Comparison of ENCODE assay signal across 10 mouse cellular contexts in the genomic region with DNA sequence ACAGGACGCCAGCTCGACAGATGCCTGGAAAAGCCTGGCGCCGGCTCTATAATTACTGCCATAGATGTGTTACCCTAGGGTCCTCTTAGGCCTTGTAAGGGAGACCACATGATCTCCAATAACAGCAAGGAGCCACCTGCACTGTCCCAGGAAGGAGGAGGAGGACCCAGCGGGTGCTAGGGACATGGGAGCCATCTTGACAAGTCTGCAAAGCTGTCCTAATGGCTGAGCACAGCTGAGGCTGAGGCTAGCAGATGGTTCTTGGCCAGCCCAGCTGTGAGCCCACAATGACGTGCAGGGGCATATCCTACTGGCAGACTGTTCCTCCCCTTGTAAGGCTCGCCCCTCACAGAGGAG. TPM values are rescaled to one million over a fixed set of nuclear protein-coding genes. Genes with fewer than 3 reads are reported as not detected.
DNase-seq lines count a peak whose midpoint lies in the region; ATAC-seq lines count a peak whose summit lies in the region.
"Had no signal": no experiment of that assay in that cellular context is flagged by ENCODE, and none has a peak within 500 bp of the region (broad histone marks: within the 10 kb centered on the region; RNA-seq: fewer than 3 reads in every experiment).

No protein-coding gene starts in this region.

- peak; percentile 34; the same call in 1 of the 2 replicates for ATAC-seq in forebrain, embryonic 12.5 days (ENCODE audit: low FRiP score)
- no peak for ATAC-seq in forebrain, embryonic 15.5 days (replicated peaks)
- 0 out of 2 replicates have a peak, but pooled peaks have one; percentile 16 for ATAC-seq in midbrain, embryonic 11.5 days (ENCODE audit: low FRiP score)
- ATAC-seq in midbrain, embryonic 15.5 days (replicated peaks): no peak
- no peak for ATAC-seq in liver, embryonic 13.5 days (ENCODE audit: low read depth)
- ATAC-seq in stomach, embryonic 14.5 days (ENCODE audit: insufficient number of reproducible peaks, insufficient read depth, low FRiP score, low read depth): no peak

- H3K36me3 ChIP-seq in forebrain, embryonic 12.5 days (replicated peaks): no peaks in the 10 kb centered on the region
- H3K36me3 ChIP-seq in forebrain, embryonic 15.5 days: no peaks in the 10 kb centered on the region
- no peaks in the 10 kb centered on the region for H3K36me3 ChIP-seq in midbrain, embryonic 11.5 days (ENCODE audit: control insufficient read depth, insufficient read depth, low read length)
- no peaks in the 10 kb centered on the region for H3K36me3 ChIP-seq in midbrain, embryonic 15.5 days (replicated peaks)
- H3K36me3 ChIP-seq in liver, embryonic 13.5 days: peaks cover 21% of the 10 kb centered on the region
- no peaks in the 10 kb centered on the region for H3K36me3 ChIP-seq in stomach, embryonic 14.5 days (ENCODE audit: control insufficient read depth, insufficient read depth, low read length)
- H3K36me3 ChIP-seq: heart, embryonic 15.5 days had no signal

- no peak overlapping the region for H3K4me3 ChIP-seq in forebrain, embryonic 12.5 days (replicated peaks)
- no peak overlapping the region for H3K4me3 ChIP-seq in forebrain, embryonic 15.5 days
- H3K4me3 ChIP-seq in midbrain, embryonic 11.5 days (ENCODE audit: low read depth, low read length): no peak overlapping the region
- no peak overlapping the region for H3K4me3 ChIP-seq in midbrain, embryonic 15.5 days
- peak overlapping the region; percentile 56; the same call in 1 of the 2 replicates for H3K4me3 ChIP-seq in liver, embryonic 13.5 days (replicated peaks)
- no peak overlapping the region for H3K4me3 ChIP-seq in stomach, embryonic 14.5 days (ENCODE audit: low read depth, low read length)
- H3K4me3 ChIP-seq: forebrain, embryonic 13.5 days; heart, embryonic 15.5 days had no signal

- no peaks in the 10 kb centered on the region for H3K9me3 ChIP-seq in forebrain, embryonic 12.5 days
- no peaks in the 10 kb centered on the region for H3K9me3 ChIP-seq in forebrain, embryonic 15.5 days
- H3K9me3 ChIP-seq in midbrain, embryonic 11.5 days (ENCODE audit: control insufficient read depth, low read length): no peaks in the 10 kb centered on the region
- H3K9me3 ChIP-seq in midbrain, embryonic 15.5 days: no peaks in the 10 kb centered on the region
- H3K9me3 ChIP-seq in liver, embryonic 13.5 days (replicated peaks): no peaks in the 10 kb centered on the region
- H3K9me3 ChIP-seq in stomach, embryonic 14.5 days (ENCODE audit: control insufficient read depth, low read depth, low read length): no peaks in the 10 kb centered on the region
- H3K9me3 ChIP-seq: forebrain, embryonic 13.5 days; heart, embryonic 15.5 days had no signal

- H3K27me3 ChIP-seq in forebrain, embryonic 12.5 days: peaks cover 29% of the 10 kb centered on the region
- H3K27me3 ChIP-seq in forebrain, embryonic 15.5 days: no peaks in the 10 kb centered on the region
- peaks cover 4% of the 10 kb centered on the region; the same call in 1 of the 2 replicates for H3K27me3 ChIP-seq in midbrain, embryonic 11.5 days (ENCODE audit: control insufficient read depth, insufficient read depth, low read length)
- H3K27me3 ChIP-seq in midbrain, embryonic 15.5 days (replicated peaks): no peaks in the 10 kb centered on the region
- H3K27me3 ChIP-seq in liver, embryonic 13.5 days: peaks cover 3% of the 10 kb centered on the region; the same call in 1 of the 2 replicates
- H3K27me3 ChIP-seq in stomach, embryonic 14.5 days (ENCODE audit: control insufficient read depth, insufficient read depth, low read length): no peaks in the 10 kb centered on the region

- 70% methylated on average over 7 of the region's 7 CpGs for WGBS in forebrain, embryonic 12.5 days
- 72% methylated on average over 7 of the region's 7 CpGs for WGBS in forebrain, embryonic 15.5 days
- 73% methylated on average over 7 of the region's 7 CpGs for WGBS in midbrain, embryonic 11.5 days
- WGBS in midbrain, embryonic 15.5 days: 53% methylated on average over 7 of the region's 7 CpGs
- 65% methylated on average over 7 of the region's 7 CpGs for WGBS in liver, embryonic 13.5 days (ENCODE audit: insufficient replicate concordance)
- 71% methylated on average over 7 of the region's 7 CpGs for WGBS in stomach, embryonic 14.5 days

- H3K4me2 ChIP-seq in forebrain, embryonic 12.5 days: no peak overlapping the region
- no peak overlapping the region for H3K4me2 ChIP-seq in forebrain, embryonic 15.5 days (replicated peaks)
- no peak overlapping the region for H3K4me2 ChIP-seq in midbrain, embryonic 11.5 days
- no peak overlapping the region for H3K4me2 ChIP-seq in midbrain, embryonic 15.5 days
- H3K4me2 ChIP-seq in liver, embryonic 13.5 days: peak overlapping the region; percentile 57
- peak overlapping the region; percentile 4; the same call in 1 of the 2 replicates for H3K4me2 ChIP-seq in stomach, embryonic 14.5 days (replicated peaks; ENCODE audit: low read depth, low read length)

- H3K9ac ChIP-seq in forebrain, embryonic 12.5 days: no peak overlapping the region
- H3K9ac ChIP-seq in forebrain, embryonic 15.5 days (replicated peaks): no peak overlapping the region
- H3K9ac ChIP-seq in midbrain, embryonic 11.5 days (ENCODE audit: low read length): no peak overlapping the region
- no peak overlapping the region for H3K9ac ChIP-seq in midbrain, embryonic 15.5 days
- peak overlapping the region; percentile 17; the same call in 1 of the 2 replicates for H3K9ac ChIP-seq in liver, embryonic 13.5 days
- no peak overlapping the region for H3K9ac ChIP-seq in stomach, embryonic 14.5 days (replicated peaks; ENCODE audit: low read depth, low read length)
- H3K9ac ChIP-seq: forebrain, embryonic 13.5 days; heart, embryonic 15.5 days had no signal

- H3K4me1 ChIP-seq in forebrain, embryonic 12.5 days: peaks cover 17% of the 10 kb centered on the region
- no peaks in the 10 kb centered on the region for H3K4me1 ChIP-seq in forebrain, embryonic 15.5 days
- peaks cover 3% of the 10 kb centered on the region for H3K4me1 ChIP-seq in midbrain, embryonic 11.5 days (ENCODE audit: control insufficient read depth, insufficient read depth, low read length)
- no peaks in the 10 kb centered on the region; the same call in 1 of the 2 replicates for H3K4me1 ChIP-seq in midbrain, embryonic 15.5 days
- peaks cover 43% of the 10 kb centered on the region for H3K4me1 ChIP-seq in liver, embryonic 13.5 days (replicated peaks)
- peaks cover 22% of the 10 kb centered on the region for H3K4me1 ChIP-seq in stomach, embryonic 14.5 days (ENCODE audit: control insufficient read depth, insufficient read depth, low read length)

- H3K27ac ChIP-seq in forebrain, embryonic 12.5 days: no peak overlapping the region
- H3K27ac ChIP-seq in forebrain, embryonic 15.5 days (replicated peaks): no peak overlapping the region
- H3K27ac ChIP-seq in midbrain, embryonic 11.5 days (ENCODE audit: low read depth, low read length): no peak overlapping the region
- no peak overlapping the region for H3K27ac ChIP-seq in midbrain, embryonic 15.5 days
- H3K27ac ChIP-seq in liver, embryonic 13.5 days: no peak overlapping the region
- no peak overlapping the region; the same call in 1 of the 2 replicates for H3K27ac ChIP-seq in stomach, embryonic 14.5 days (ENCODE audit: low read length)
- H3K27ac ChIP-seq: forebrain, embryonic 13.5 days had no signal

- DNase-seq in midbrain, embryonic 11.5 days (ENCODE audit: low spot score, missing footprints): no peak
- DNase-seq in liver, embryonic 13.5 days: no peak
- no peak for DNase-seq in thymus, postnatal 4 days
- no peak for DNase-seq in heart, adult 11 months

RNA-seq across cellular contexts. Expression of a gene that starts 5.9 kb away (rescaled TPM):
- 0.13 and 0.65 TPM in 2 replicates for polyA plus RNA-seq in forebrain, embryonic 12.5 days (2016; fragmentation: Nextera tagmentation; extraction: Ambion mirVana)
- 0.19 and 0.22 TPM in 2 replicates for polyA plus RNA-seq in forebrain, embryonic 15.5 days (2015; fragmentation: Nextera tagmentation; extraction: Ambion mirVana)
- polyA plus RNA-seq in midbrain, embryonic 11.5 days (2014; fragmentation: Nextera tagmentation; extraction: Ambion mirVana): 0.21 and 0.26 TPM in 2 replicates
- polyA plus RNA-seq in midbrain, embryonic 15.5 days (2015; fragmentation: Nextera tagmentation; extraction: Ambion mirVana): 0.28 and 0.34 TPM in 2 replicates
- polyA plus RNA-seq in liver, embryonic 13.5 days (2015; fragmentation: Nextera tagmentation; extraction: Ambion mirVana): 13.0 and 14.8 TPM in 2 replicates
- 2.3 and 3.7 TPM in 2 replicates for polyA plus RNA-seq in stomach, embryonic 14.5 days (2014; fragmentation: Nextera tagmentation; extraction: Ambion mirVana)

RNA-seq across cellular contexts. Expression of a gene that starts 6.6 kb away (rescaled TPM):
- 14.6 and 15.4 TPM in 2 replicates for polyA plus RNA-seq in forebrain, embryonic 12.5 days (2016; fragmentation: Nextera tagmentation; extraction: Ambion mirVana)
- 15.7 and 17.9 TPM in 2 replicates for polyA plus RNA-seq in forebrain, embryonic 15.5 days (2015; fragmentation: Nextera tagmentation; extraction: Ambion mirVana)
- 18.9 and 20.3 TPM in 2 replicates for polyA plus RNA-seq in midbrain, embryonic 11.5 days (2014; fragmentation: Nextera tagmentation; extraction: Ambion mirVana)
- 53.0 and 60.5 TPM in 2 replicates for polyA plus RNA-seq in midbrain, embryonic 15.5 days (2015; fragmentation: Nextera tagmentation; extraction: Ambion mirVana)
- polyA plus RNA-seq in liver, embryonic 13.5 days (2015; fragmentation: Nextera tagmentation; extraction: Ambion mirVana): 0.05 TPM in 1 of 2 replicates, not detected in the other
- polyA plus RNA-seq in stomach, embryonic 14.5 days (2014; fragmentation: Nextera tagmentation; extraction: Ambion mirVana): 1.5 and 2.2 TPM in 2 replicates

RNA-seq across cellular contexts. Expression of a gene that starts 45.2 kb away (rescaled TPM):
- polyA plus RNA-seq in forebrain, embryonic 12.5 days (2016; fragmentation: Nextera tagmentation; extraction: Ambion mirVana): 13.9 and 14.0 TPM in 2 replicates
- 14.7 and 15.2 TPM in 2 replicates for polyA plus RNA-seq in forebrain, embryonic 15.5 days (2015; fragmentation: Nextera tagmentation; extraction: Ambion mirVana)
- polyA plus RNA-seq in midbrain, embryonic 11.5 days (2014; fragmentation: Nextera tagmentation; extraction: Ambion mirVana): 11.3 and 11.6 TPM in 2 replicates
- polyA plus RNA-seq in midbrain, embryonic 15.5 days (2015; fragmentation: Nextera tagmentation; extraction: Ambion mirVana): 16.2 and 17.8 TPM in 2 replicates
- 7.3 and 7.7 TPM in 2 replicates for polyA plus RNA-seq in liver, embryonic 13.5 days (2015; fragmentation: Nextera tagmentation; extraction: Ambion mirVana)
- 16.7 and 18.7 TPM in 2 replicates for polyA plus RNA-seq in stomach, embryonic 14.5 days (2014; fragmentation: Nextera tagmentation; extraction: Ambion mirVana)

Comparison
In these comparisons a context has a peak if more than half of its experiments do, and no peak if none do; other contexts are left out.
1. ATAC-seq: peak in forebrain, embryonic 12.5 days (single experiment) and midbrain, embryonic 11.5 days (single experiment); none in forebrain, embryonic 15.5 days (single experiment), midbrain, embryonic 15.5 days (single experiment), liver, embryonic 13.5 days (single experiment) and stomach, embryonic 14.5 days (single experiment).
2. H3K4me2 ChIP-seq: peak in liver, embryonic 13.5 days (single experiment) and stomach, embryonic 14.5 days (single experiment); none in forebrain, embryonic 12.5 days (single experiment), forebrain, embryonic 15.5 days (single experiment), midbrain, embryonic 11.5 days (single experiment) and midbrain, embryonic 15.5 days (single experiment).